Mouse (Mus musculus): ENCODE results near the gene Tmem81. TPM values are rescaled to one million over a fixed set of nuclear protein-coding genes. Genes with fewer than 3 reads are reported as not detected.
"Not testable (repeated sequence)": the region's sequence is repeated elsewhere in the genome, so short reads cannot be mapped to it uniquely, and the experiment has no call there.

The Tmem81 gene
- 1 to 10 TPM; 2.2 to 2.9 TPM for total RNA-seq (2021)

GRCm38 (mm10) chr1:132506058-132506457, at the start of gene Tmem81:
TSS of gene Tmem81 (plus strand) at chr1:132506230.
- intact Hi-C loops (cut with DNase I) = no loop called here
- no peak for DNase-seq

GRCm38 (mm10) chr1:132464651-132465050, 41.4 kb upstream of the Tmem81 start:
- DNase-seq = no peak
- intact Hi-C loops (cut with DNase I) = no loop called here

GRCm38 (mm10) chr1:132468926-132469325, 37.1 kb upstream of the Tmem81 start:
- DNase-seq = peak; percentile 5

GRCm38 (mm10) chr1:132469519-132469918, 36.5 kb upstream of the Tmem81 start:
- DNase-seq = no peak
- intact Hi-C loops (cut with DNase I) = no loop called here

More at GRCm38 (mm10) chr1:132468926-132469325, 37.1 kb upstream of the Tmem81 start:
- intact Hi-C loops (cut with DNase I) = no loop called here

GRCm38 (mm10) chr1:132470031-132470430, 36.0 kb upstream of the Tmem81 start:
- intact Hi-C loops (cut with DNase I) = loop anchor here (10.0 kb wide), 1 partner anchor 105 kb away; no protein-coding TSS in a partner anchor

GRCm38 (mm10) chr1:132471032-132471431, 35.0 kb upstream of the Tmem81 start:
- DNase-seq = no peak
- intact Hi-C loops (cut with DNase I) = loop anchor here (10.0 kb wide), 1 partner anchor 106 kb away; no protein-coding TSS in a partner anchor

More at GRCm38 (mm10) chr1:132470031-132470430, 36.0 kb upstream of the Tmem81 start:
- not testable (repeated sequence) for DNase-seq

- no peak for DNase-seq
- intact Hi-C loops (cut with DNase I) = loop anchor here (10.0 kb wide), 1 partner anchor 107 kb away; no protein-coding TSS in a partner anchor
Measured at GRCm38 (mm10) chr1:132471499-132471898, 34.5 kb upstream of the Tmem81 start.

- intact Hi-C loops (cut with DNase I) = loop anchor here (10.0 kb wide), 1 partner anchor 108 kb away; no protein-coding TSS in a partner anchor
- no peak for DNase-seq
Measured at GRCm38 (mm10) chr1:132472537-132472936, 33.5 kb upstream of the Tmem81 start.

- DNase-seq = no peak
- intact Hi-C loops (cut with DNase I) = loop anchor here (10.0 kb wide), 1 partner anchor 110 kb away; no protein-coding TSS in a partner anchor
Measured at GRCm38 (mm10) chr1:132474496-132474895, 31.5 kb upstream of the Tmem81 start.

- intact Hi-C loops (cut with DNase I) = loop anchor here (10.0 kb wide), 1 partner anchor 112 kb away; no protein-coding TSS in a partner anchor
- no peak for DNase-seq
Measured at GRCm38 (mm10) chr1:132476575-132476927, 29.5 kb upstream of the Tmem81 start.

- peak; percentile 85 for DNase-seq
- intact Hi-C loops (cut with DNase I) = loop anchor here (10.0 kb wide), 1 partner anchor 112 kb away; no protein-coding TSS in a partner anchor
Measured at GRCm38 (mm10) chr1:132476928-132477691, 28.9 kb upstream of the Tmem81 start, which contains the start of gene Rbbp5. TSS of gene Rbbp5 (plus strand) at chr1:132477365.

- intact Hi-C loops (cut with DNase I) = loop anchor here (10.0 kb wide), 1 partner anchor 115 kb away; no protein-coding TSS in a partner anchor
- DNase-seq = no peak
Measured at GRCm38 (mm10) chr1:132479438-132479837, 26.6 kb upstream of the Tmem81 start.

GRCm38 (mm10) chr1:132481619-132482018, 24.4 kb upstream of the Tmem81 start:
- DNase-seq = no peak
- intact Hi-C loops (cut with DNase I) = no loop called here

GRCm38 (mm10) chr1:132483234-132483633, 22.8 kb upstream of the Tmem81 start:
- intact Hi-C loops (cut with DNase I) = no loop called here
- no peak for DNase-seq

- intact Hi-C loops (cut with DNase I) = no loop called here
- no peak for DNase-seq
Measured at GRCm38 (mm10) chr1:132483759-132484158, 22.3 kb upstream of the Tmem81 start.

GRCm38 (mm10) chr1:132500535-132500934, 5.5 kb upstream of the Tmem81 start:
- intact Hi-C loops (cut with DNase I) = no loop called here
- no peak for DNase-seq

GRCm38 (mm10) chr1:132505155-132505554, 875 bp upstream of the Tmem81 start:
- intact Hi-C loops (cut with DNase I) = no loop called here

GRCm38 (mm10) chr1:132506656-132507055, 626 bp downstream of the Tmem81 start:
- intact Hi-C loops (cut with DNase I) = no loop called here
- DNase-seq = no peak

More at GRCm38 (mm10) chr1:132505155-132505554, 875 bp upstream of the Tmem81 start:
- no peak for DNase-seq

GRCm38 (mm10) chr1:132509771-132510170, 3.7 kb downstream of the Tmem81 start:
- no peak for DNase-seq
- intact Hi-C loops (cut with DNase I) = no loop called here

- DNase-seq = no peak
- intact Hi-C loops (cut with DNase I) = no loop called here
Measured at GRCm38 (mm10) chr1:132511521-132511920, 5.5 kb downstream of the Tmem81 start.

- intact Hi-C loops (cut with DNase I) = no loop called here
- no peak for DNase-seq
Measured at GRCm38 (mm10) chr1:132512106-132512505, 6.1 kb downstream of the Tmem81 start.

- intact Hi-C loops (cut with DNase I) = no loop called here
- no peak for DNase-seq
Measured at GRCm38 (mm10) chr1:132515339-132515738, 9.3 kb downstream of the Tmem81 start.
